Mouse (Mus musculus) forebrain, embryonic 13.5 days (tissue): ENCODE results near the gene Zfp764. TPM values are rescaled to one million over a fixed set of nuclear protein-coding genes. Genes with fewer than 3 reads are reported as not detected.

Experiments
- ATAC-seq: fragments of 200-750 bp; cut with Nextera tagmentation; 2 replicates; pipeline ENCODE4 v1.8.0; 2017
- H3K27ac ChIP-seq: fragments of 300-500 bp; sonication (generic); 2 replicates; pipeline ENCODE4 v1.5.1; 2015; ENCODE audit warnings: inconsistent platforms, mild to moderate bottlenecking, moderate library complexity
- H3K27me3 ChIP-seq: fragments of 300-500 bp; sonication (generic); 2 replicates; pipeline ENCODE4 v1.6.1; 2015; ENCODE audit warnings: mild to moderate bottlenecking, inconsistent platforms
- H3K36me3 ChIP-seq: fragments of 300-500 bp; sonication (generic); 2 replicates; pipeline ENCODE4 v1.6.1; 2015; ENCODE audit warnings: mild to moderate bottlenecking, inconsistent platforms; ENCODE audit not compliant: poor library complexity, severe bottlenecking
- H3K4me1 ChIP-seq: fragments of 300-500 bp; sonication (generic); 2 replicates; pipeline ENCODE4 v1.6.1; 2015; ENCODE audit warnings: inconsistent platforms
- H3K4me2 ChIP-seq: fragments of 300-500 bp; sonication (generic); 2 replicates; pipeline ENCODE4 v1.6.1; 2015; ENCODE audit warnings: inconsistent platforms, mild to moderate bottlenecking, moderate library complexity
- H3K4me3 ChIP-seq: fragments of 300-500 bp; sonication (generic); 2 replicates; pipeline ENCODE4 v1.5.1; 2015; ENCODE audit warnings: mild to moderate bottlenecking, inconsistent platforms
- H3K9ac ChIP-seq: fragments of 300-500 bp; sonication (generic); 2 replicates; pipeline ENCODE4 v1.6.1; 2015; ENCODE audit warnings: mild to moderate bottlenecking, inconsistent platforms
- H3K9me3 ChIP-seq: fragments of 300-500 bp; sonication (generic); replicated peaks from 2 replicates; pipeline ENCODE4 v1.6.1; 2016; ENCODE audit warnings: inconsistent platforms
- WGBS: fragments of 180-500 bp; shearing (Covaris S2); methylation state at CpG from one replicate; pipeline ENCODE4 v1.1.7; 2015; 5-methylcytosine and 5-hydroxymethylcytosine counted together
- polyA plus RNA-seq: library from polyadenylated mRNA; unstranded; fragments of >200 nt; fragmentation: Nextera tagmentation; extraction: Ambion mirVana; gene quantifications from 2 replicates; pipeline ENCODE4 v1.2.1, GENCODE M21; 2015

Zfp764 gene
- polyA plus RNA-seq, 1 experiment from 2014 or later: 4.3 TPM

- no peaks in the 10 kb centered on the region for H3K9me3 ChIP-seq
- no peak overlapping the region for H3K4me3 ChIP-seq
- peaks cover 19% of the 10 kb centered on the region for H3K27me3 ChIP-seq
- WGBS: 79% methylated on average over 4 of the region's 4 CpGs
- no peak overlapping the region for H3K9ac ChIP-seq
- H3K27ac ChIP-seq: no peak overlapping the region
- no peak for ATAC-seq
- H3K4me1 ChIP-seq: peaks cover 16% of the 10 kb centered on the region
- H3K36me3 ChIP-seq: no peaks in the 10 kb centered on the region
- H3K4me2 ChIP-seq: no peak overlapping the region
Measured at GRCm38 (mm10) chr7:127360265-127360664, 46.4 kb downstream of the Zfp764 start.

- WGBS: 70% methylated on average over 4 of the region's 4 CpGs
- Histone ChIP-seq H3K27ac (no peak overlapping the region), H3K4me3 (no peak overlapping the region), H3K4me2 (no peak overlapping the region), H3K4me1 (peaks cover 3% of the 10 kb centered on the region), H3K9ac (no peak overlapping the region), H3K9me3 (no peaks in the 10 kb centered on the region), H3K27me3 (peaks cover 25% of the 10 kb centered on the region), H3K36me3 (no peaks in the 10 kb centered on the region)
- no peak for ATAC-seq
Measured at GRCm38 (mm10) chr7:127358472-127358871, 48.1 kb downstream of the Zfp764 start.

- H3K27me3 ChIP-seq: peaks cover 25% of the 10 kb centered on the region
- WGBS: 37% methylated on average over 2 of the region's 2 CpGs
- H3K4me3 ChIP-seq: no peak overlapping the region
- no peaks in the 10 kb centered on the region for H3K4me1 ChIP-seq
- no peak for ATAC-seq
- H3K4me2 ChIP-seq: no peak overlapping the region
- no peak overlapping the region for H3K9ac ChIP-seq
- H3K9me3 ChIP-seq: no peaks in the 10 kb centered on the region
- H3K36me3 ChIP-seq: no peaks in the 10 kb centered on the region
- no peak overlapping the region for H3K27ac ChIP-seq
Measured at GRCm38 (mm10) chr7:127357871-127358270, 48.8 kb downstream of the Zfp764 start.

GRCm38 (mm10) chr7:127355796-127356195 is 50.8 kb downstream of the Zfp764 start:
- Histone ChIP-seq H3K4me3 (no peak overlapping the region), H3K27me3 (peaks cover 19% of the 10 kb centered on the region), H3K9ac (no peak overlapping the region), H3K4me1 (no peaks in the 10 kb centered on the region), H3K9me3 (no peaks in the 10 kb centered on the region), H3K27ac (no peak overlapping the region), H3K4me2 (no peak overlapping the region), H3K36me3 (no peaks in the 10 kb centered on the region)
- 79% methylated on average over 3 of the region's 3 CpGs for WGBS
- ATAC-seq: no peak

Other genes with a start within 250 kb of the Zfp764 start
- 89.0 and 98.7 TPM in 2 replicates for gene Cd2bp2, start 210.8 kb downstream of the Zfp764 start, polyA plus RNA-seq
- gene Tbc1d10b, start 198.4 kb downstream of the Zfp764 start, polyA plus RNA-seq: 24.9 and 27.3 TPM in 2 replicates
- 9.0 and 9.8 TPM in 2 replicates for gene Mylpf, start 197.9 kb downstream of the Zfp764 start, polyA plus RNA-seq
- 68.9 and 73.1 TPM in 2 replicates for gene Zfp553, start 173.8 kb downstream of the Zfp764 start, polyA plus RNA-seq
- gene Sept1, start 173.7 kb downstream of the Zfp764 start, polyA plus RNA-seq: 31.8 and 33.4 TPM in 2 replicates
- gene Zfp771, start 162.5 kb downstream of the Zfp764 start, polyA plus RNA-seq: 53.9 and 54.2 TPM in 2 replicates
- 224 and 229 TPM in 2 replicates for gene Dctpp1, start 146.1 kb downstream of the Zfp764 start, polyA plus RNA-seq
- 51.1 and 53.2 TPM in 2 replicates for gene Sephs2, start 132.8 kb downstream of the Zfp764 start, polyA plus RNA-seq
- gene Itgal, start 110.6 kb downstream of the Zfp764 start, polyA plus RNA-seq: 0.19 and 0.26 TPM in 2 replicates
- gene Zfp768, start 61.2 kb downstream of the Zfp764 start, polyA plus RNA-seq: 11.8 and 12.6 TPM in 2 replicates
- 6.4 and 8.6 TPM in 2 replicates for gene Zfp747, start 30.8 kb downstream of the Zfp764 start, polyA plus RNA-seq
- gene 9130019O22Rik, start 19.7 kb downstream of the Zfp764 start, polyA plus RNA-seq: 5.3 and 5.5 TPM in 2 replicates
- gene E430018J23Rik, start 13.2 kb downstream of the Zfp764 start, polyA plus RNA-seq: 6.0 and 7.2 TPM in 2 replicates
- 30.3 and 36.2 TPM in 2 replicates for gene Zfp688, start 15.2 kb upstream of the Zfp764 start, polyA plus RNA-seq
- gene Zfp689, start 42.3 kb upstream of the Zfp764 start, polyA plus RNA-seq: 16.6 and 17.4 TPM in 2 replicates
- gene Prr14, start 52.8 kb upstream of the Zfp764 start, polyA plus RNA-seq: 49.6 and 51.0 TPM in 2 replicates
- 11.2 and 11.9 TPM in 2 replicates for gene Fbrs, start 72.4 kb upstream of the Zfp764 start, polyA plus RNA-seq
- 50.3 and 55.2 TPM in 2 replicates for gene Srcap, start 105.2 kb upstream of the Zfp764 start, polyA plus RNA-seq
- 19.5 and 21.2 TPM in 2 replicates for gene Gm42715, start 112.8 kb upstream of the Zfp764 start, polyA plus RNA-seq
- gene Tmem265, start 154.6 kb upstream of the Zfp764 start, polyA plus RNA-seq: 5.0 and 5.7 TPM in 2 replicates
- gene Phkg2, start 166.5 kb upstream of the Zfp764 start, polyA plus RNA-seq: 58.6 and 63.4 TPM in 2 replicates
- 13.8 and 15.6 TPM in 2 replicates for gene Ccdc189, start 181.8 kb upstream of the Zfp764 start, polyA plus RNA-seq
- 43.1 and 51.9 TPM in 2 replicates for gene Rnf40, start 181.9 kb upstream of the Zfp764 start, polyA plus RNA-seq
- gene Zfp629, start 209.0 kb upstream of the Zfp764 start, polyA plus RNA-seq: 18.6 and 22.0 TPM in 2 replicates